Mouse (Mus musculus) testis, postnatal 14 days (tissue): ENCODE measurements around the gene L1cam.

Source experiments
- DNase-seq: peaks from one replicate; pipeline ENCODE4 v3.0.0; 2021; ENCODE audit warnings: low spot score

Gene L1cam

DNA sequence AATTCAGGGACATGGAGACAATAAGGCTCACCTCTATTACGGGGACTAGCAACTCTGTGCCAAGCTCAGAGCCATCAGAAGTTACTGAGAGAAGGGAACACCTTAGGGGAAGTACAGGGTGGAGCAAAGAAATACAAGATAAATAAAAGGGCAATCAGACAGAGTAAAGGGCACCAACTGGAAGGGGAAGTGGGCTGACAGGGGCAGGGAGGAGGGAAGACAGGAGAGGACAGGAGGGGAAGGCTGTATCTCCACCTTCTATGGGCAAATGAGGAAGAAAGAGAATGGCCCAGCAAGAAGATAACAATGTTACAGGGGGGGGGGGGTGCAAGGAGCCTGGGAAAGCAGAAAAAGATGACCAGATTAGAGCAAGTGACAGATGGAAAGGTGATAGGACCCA is 18.9 kb downstream of the L1cam start:
- DNase-seq, result no peak

DNA sequence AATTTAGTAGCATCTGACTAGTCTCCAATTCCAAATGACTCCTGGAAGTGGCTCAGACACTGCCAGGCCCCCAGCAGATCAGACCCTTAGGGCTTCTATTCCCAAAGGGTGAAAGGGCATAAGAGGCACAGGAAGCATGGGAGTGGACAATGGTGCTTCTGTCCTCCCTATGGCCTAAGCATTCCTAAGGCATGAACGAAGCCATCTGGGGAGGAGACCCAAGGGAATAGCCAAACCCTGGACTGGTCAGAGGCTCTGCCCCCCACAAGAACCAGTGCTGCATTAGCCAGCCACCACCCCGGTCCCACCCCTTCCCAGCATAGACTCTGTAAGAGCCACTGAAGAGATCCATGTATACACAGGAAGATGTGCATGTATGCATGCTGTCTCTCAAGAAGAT is 20.0 kb downstream of the L1cam start:
- no peak for DNase-seq

GRCm38 (mm10) chrX:73871956-73872355 is 23.9 kb downstream of the L1cam start:
- no peak for DNase-seq

- no peak for DNase-seq
These were observed 24.4 kb downstream of the L1cam start for GRCm38 (mm10) chrX:73871474-73871873.

GRCm38 (mm10) chrX:73869334-73869733 is 26.6 kb downstream of the L1cam start:
- DNase-seq, result no peak

DNA sequence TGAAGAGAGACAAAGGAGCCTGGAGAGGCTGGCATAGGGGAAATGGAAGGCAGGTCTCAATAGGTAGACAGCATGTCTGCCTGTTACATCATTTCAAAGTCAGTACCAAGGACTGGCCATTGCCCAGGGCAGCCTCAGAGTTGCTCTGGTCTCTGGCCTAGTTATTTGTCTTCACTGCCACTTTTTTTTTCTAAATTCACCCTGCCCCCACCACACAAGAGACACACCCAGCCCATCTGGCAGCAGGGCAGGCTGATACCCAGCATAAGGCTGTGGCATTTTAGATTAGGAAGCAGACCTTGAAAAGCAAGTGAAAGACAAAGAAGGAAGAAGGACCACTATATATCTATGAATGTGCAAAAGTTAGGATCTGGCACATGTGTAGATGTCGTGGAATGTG is 28.1 kb downstream of the L1cam start:
- DNase-seq, result no peak

- no peak for DNase-seq
These were observed 28.6 kb downstream of the L1cam start for GRCm38 (mm10) chrX:73867256-73867655.

GRCm38 (mm10) chrX:73864692-73865091 is 31.2 kb downstream of the L1cam start:
- no peak for DNase-seq

DNA sequence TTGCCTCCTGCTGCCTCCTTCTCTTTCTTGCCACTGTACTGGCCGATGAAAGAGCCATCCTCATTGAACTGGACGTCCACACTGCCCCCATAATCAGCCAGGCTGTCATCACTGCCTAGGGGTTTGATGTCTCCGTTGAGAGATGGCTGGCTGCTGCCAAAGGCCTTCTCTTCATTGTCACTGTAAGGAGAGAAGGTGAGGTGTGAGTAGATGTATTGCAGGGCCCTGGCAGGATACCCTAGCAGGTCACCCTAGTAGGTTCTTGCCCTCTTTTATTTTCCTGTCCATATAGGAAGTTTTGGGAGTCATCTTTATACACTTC is 40.9 kb downstream of the L1cam start:
- DNase-seq, result no peak

DNA sequence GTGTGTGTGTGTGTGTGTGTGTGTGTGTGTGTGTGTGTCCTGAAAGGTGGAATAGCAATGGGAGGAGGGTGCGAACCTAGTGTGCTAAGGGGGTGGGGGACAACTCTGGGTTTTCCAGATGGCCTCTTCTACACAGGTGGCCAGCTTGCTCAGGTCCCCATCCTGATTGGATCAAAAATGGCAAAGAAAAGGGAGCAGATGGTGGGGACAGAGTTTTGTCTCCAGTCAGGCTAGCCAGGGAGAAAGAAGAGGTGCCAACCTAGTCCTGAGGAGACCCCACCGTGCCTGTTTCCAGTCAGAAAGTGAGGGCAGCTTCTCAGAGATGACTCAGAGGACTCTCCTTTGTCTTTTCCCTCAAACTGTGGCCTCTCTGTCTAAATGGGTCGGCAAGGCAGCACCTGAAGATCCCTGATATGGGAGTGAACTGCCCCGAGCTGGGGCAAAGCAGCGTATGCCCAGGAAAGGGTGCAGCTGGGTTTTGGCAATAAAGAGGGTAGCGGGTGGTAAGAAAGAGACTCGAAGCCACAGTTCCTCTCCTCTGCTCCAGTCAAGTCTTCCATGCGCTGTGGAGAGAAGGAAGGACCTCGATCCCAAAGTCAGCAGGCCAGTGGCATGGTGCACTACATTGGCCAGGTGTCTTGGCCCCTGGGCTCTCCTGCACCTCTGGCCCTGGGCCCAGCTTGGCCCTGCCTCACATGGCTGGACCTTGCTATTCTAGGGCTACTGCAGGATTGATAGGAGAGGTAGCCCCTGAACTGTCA is 41.4 kb downstream of the L1cam start:
- DNase-seq, result no peak

DNA sequence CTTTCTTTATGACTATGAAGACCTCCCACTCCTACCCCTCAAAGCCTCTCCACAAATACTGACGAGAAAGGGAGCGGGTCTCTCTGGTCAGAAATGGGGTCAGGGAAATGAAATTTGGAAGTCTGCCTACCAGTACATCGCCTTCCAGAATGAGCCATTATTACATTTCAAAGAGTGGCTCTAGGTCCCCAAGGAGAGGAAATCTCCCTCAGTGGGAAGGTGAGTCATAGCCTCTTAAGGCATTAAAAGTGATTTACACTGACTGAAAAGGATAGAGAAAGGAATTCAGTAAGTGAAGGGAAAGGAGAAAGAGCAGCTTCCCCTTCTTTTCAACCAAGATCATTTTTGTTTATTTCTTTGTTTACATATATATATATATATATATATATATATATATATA is 59.2 kb downstream of the L1cam start:
- DNase-seq, result no peak

GRCm38 (mm10) chrX:73835731-73836130 is 60.2 kb downstream of the L1cam start:
- DNase-seq, result no peak

- DNase-seq, result peak; percentile 54
These were observed 71.4 kb downstream of the L1cam start, which contains the start of gene Pdzd4 for GRCm38 (mm10) chrX:73824185-73825151. TSS of gene Pdzd4 (minus strand) at chrX:73824969.

- peak; percentile 4 for DNase-seq
These were observed 72.2 kb downstream of the L1cam start for GRCm38 (mm10) chrX:73823747-73824146.

- no peak for DNase-seq
These were observed 79.2 kb downstream of the L1cam start for GRCm38 (mm10) chrX:73816596-73817314.

GRCm38 (mm10) chrX:73815072-73815471 is 80.8 kb downstream of the L1cam start:
- no peak for DNase-seq

GRCm38 (mm10) chrX:73805814-73806213 is 90.1 kb downstream of the L1cam start:
- no peak for DNase-seq
